Mouse (Mus musculus): ENCODE measurements around the gene Ttc30b. TPM values are rescaled to one million over a fixed set of nuclear protein-coding genes. Genes with fewer than 3 reads are reported as not detected.

Ttc30b gene
- polyA plus RNA-seq (2017; shearing (Covaris generic)) = 2.8 TPM

DNA sequence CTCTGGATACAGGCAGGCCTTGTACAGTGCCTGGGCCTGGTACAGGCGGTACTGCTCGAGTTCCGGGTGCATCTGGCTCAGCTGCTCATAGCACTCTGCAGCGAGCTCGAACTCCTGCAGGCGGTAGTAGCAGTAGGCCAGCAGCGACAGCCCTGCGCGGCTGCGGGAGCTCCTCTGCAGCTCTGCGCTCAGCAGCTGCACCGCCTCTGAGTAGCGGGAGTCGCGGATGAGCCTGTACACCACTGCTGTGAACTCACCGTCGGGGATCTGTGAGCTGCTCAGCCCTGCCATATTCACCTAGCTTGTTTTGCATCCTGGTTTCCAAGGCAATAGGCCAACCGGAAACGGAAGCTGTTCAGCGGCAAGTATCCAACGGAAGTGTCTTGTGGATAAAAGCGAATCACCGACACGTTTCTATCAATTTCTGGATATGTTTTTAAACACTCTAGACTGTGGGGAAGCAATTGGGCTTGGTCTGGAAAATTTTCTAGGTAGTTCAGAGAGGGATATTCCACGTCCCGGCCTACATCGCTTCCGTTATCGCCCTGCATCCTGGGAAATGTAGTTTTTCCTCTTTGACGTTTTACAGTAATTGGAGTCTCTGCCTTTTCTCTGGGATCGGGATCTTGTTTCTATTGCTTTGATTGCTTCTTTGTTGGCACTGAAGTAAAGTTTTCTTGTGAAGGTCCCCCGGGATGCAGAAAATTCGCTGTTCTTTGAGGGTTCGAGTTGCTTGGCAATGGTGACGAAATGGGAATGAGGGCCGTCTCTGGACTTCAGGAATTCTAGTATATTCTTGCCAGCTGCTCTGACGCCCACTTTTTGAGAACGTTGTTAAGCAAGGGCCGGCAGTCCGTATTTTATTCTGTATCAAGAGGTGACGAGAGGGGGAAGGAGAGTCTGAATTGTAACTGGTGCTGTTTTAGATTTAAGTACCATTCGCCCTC lies at the start of gene Ttc30b:
TSS of gene Ttc30b (minus strand) at position 469 of the 947 bp plus-strand sequence.

GRCm38 (mm10) chr2:75981440-75982081 lies 43.2 kb upstream of the Ttc30b start, which contains the start of gene Ttc30a1:
TSS of gene Ttc30a1 (minus strand) at chr2:75981967.

DNA sequence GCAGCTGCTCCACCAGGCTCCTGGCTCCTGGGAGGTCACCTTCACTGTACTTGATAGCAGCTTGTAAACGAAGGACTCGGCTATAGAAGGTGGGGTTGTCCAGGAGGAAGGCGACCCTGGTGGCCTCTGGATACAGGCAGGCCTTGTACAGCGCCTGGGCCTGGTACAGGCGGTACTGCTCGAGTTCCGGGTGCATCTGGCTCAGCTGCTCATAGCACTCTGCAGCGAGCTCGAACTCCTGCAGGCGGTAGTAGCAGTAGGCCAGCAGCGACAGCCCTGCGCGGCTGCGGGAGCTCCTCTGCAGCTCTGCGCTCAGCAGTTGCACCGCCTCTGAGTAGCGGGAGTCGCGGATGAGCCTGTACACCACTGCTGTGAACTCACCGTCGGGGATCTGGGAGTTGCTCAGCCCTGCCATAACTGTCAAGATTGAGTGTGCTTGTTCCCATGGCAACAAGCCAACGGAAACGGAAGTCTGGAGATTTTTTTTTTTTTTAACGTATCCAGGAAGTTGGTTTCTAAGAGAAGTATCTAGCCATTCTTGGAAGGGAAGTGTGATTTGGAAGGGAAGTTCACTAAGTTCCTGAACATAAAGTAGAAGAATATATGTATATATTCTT lies 39.5 kb upstream of the Ttc30b start, which contains the start of gene Ttc30a2:
TSS of gene Ttc30a2 (minus strand) at position 419 of the 617 bp plus-strand sequence.

Other genes starting within 250 kb of the Ttc30b start
- gene Nfe2l2, start 233.9 kb downstream of the Ttc30b start, polyA plus RNA-seq (2017; shearing (Covaris generic)) = 38.5 TPM
- gene Agps, start 106.4 kb downstream of the Ttc30b start, polyA plus RNA-seq (2017; shearing (Covaris generic)) = 8.9 TPM
- not detected for gene Ttc30a2, start 39.6 kb upstream of the Ttc30b start, polyA plus RNA-seq (2017; shearing (Covaris generic))
- gene Ttc30a1, start 43.4 kb upstream of the Ttc30b start, polyA plus RNA-seq (2017; shearing (Covaris generic)) = 1.4 TPM